Mouse (Mus musculus) T-helper 2 cell (primary cell): Measurements from ENCODE around the gene Hhat.

Source experiments
- in situ Hi-C: fragments of 300-600 bp; cut with MboI, MseI; formaldehyde crosslinking; loops from one replicate; pipeline ENCODE4 v1.15.1; 2025; ENCODE audit warnings: high pct_unique_total_duplicates

Hhat gene

DNA sequence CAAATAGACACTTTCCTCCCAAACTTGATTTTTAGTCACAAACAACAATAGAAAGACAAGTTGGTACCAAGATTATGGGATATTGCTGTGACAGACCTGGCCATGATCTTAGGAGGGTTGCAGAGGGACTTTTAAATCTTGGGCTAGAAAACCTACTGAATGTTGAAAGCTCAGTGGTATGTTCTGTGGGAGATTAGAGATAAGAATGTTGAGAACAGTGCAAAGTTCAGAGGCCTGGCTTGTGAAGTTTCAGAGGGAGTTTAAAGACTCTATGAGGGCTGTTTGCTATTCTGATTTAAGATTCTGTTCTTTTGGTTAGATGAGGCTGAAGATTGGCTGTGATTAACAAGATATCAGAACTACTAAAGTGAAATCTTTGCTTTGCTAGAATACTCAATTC is 206.3 kb downstream of the Hhat start:
- in situ Hi-C loops, result loop anchor here (10.0 kb wide), 1 partner anchor 400 kb away; no protein-coding TSS in a partner anchor

DNA sequence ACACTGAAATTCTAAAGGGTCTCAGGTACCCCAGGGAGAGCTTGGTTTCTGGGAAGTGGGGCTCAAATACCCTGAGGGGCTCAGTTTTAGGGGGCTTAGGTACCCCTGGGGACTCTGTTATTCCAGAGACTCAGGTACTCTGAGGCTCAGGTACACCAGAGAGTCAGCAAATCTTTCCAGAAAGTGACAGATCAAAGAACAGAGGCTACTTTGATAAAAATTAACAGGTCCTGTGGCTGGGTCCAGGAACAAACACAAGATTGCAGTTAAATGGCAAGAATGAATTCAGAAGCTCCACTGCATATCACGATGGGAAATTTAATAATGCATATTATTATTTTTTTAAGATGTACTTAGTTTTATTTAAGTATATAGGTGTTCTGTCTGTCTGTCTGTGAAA is 211.7 kb downstream of the Hhat start:
- in situ Hi-C loops, result no loop called here

DNA sequence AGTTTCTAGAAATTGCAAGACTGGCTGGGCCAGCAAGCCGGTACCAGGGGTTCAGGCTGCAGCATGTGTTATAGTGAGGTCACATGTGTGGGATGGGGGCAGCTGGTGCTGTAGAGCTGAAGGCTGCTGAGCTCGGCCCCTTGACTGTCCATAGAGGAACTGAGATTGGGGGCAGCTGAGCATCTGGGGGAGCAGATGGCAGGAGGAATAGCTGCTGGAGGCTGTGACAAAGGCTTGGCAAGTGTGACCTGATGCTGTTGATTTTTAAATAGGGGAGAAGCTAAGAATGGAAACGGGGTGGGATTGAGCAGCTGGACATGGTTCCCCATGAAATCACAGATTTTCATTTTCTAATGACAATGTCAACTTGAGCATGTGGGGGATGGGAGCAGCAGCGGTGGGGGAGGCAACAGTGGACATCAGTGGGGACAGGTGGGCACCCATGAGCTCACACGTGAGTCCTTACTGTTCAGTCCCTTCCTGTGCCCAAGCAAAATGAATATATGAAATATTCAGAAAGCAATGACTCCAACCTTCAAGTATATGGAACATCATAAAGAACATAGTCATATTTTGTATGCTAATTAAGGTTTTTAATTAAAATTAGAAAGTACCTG is 212.9 kb downstream of the Hhat start:
- in situ Hi-C loops, result no loop called here

DNA sequence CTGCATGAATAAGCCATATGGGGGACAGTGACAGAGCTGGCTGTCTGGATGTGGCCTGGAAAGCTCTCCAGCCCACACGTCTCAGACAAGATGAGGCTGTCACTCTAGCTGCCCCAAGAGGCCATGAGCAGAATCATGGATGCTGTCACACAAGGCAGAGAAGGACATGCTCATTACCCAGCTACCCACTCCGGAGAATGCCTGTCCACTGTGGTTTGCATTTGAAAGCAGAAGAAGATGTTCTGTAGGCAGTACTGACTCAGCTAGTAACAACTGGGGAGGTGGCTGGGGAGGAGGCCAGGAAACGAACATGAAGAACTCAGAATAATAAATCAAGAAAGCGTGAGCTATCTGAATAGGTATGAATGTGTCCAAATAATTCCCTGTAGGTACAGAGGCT is 215.5 kb downstream of the Hhat start:
- in situ Hi-C loops, result no loop called here

DNA sequence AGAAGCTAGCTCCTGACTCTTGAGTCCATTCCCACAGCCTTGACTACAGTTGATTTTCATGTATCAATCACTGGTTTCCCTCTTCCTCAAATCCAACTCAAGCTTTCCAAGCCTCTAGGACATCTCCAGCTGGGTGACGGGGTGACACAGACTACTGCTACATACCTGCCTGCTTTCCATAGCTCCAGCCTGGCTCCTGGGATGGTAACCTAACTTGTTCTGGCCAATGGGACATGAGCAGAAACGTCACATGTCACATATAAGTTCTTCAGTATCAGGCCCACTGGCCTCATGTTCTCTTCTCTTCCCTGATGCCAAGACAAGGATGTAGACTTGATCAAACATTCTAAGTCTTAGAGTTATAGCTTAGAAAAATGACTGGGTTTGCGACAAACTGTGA is 220.5 kb downstream of the Hhat start:
- in situ Hi-C loops, result no loop called here

DNA sequence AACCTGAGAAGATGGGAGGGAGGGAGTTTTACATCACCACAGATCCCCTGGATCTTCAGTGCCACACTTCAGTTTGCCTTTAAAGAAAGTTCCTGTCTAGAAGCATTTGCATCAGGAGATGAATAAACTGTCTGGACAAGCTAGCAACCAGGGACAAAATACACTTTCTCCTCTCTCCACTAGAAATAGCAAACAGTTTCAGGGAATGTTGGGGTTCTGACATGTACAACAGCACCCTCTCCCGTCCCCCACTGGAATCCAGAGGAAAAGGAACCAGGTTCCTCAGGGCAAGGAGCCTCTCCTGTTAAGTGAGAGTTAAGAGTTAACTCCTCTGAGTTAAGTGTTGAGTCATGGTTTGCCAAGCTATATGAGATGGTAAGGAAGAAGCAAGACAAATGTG is 224.2 kb downstream of the Hhat start:
- in situ Hi-C loops, result no loop called here

DNA sequence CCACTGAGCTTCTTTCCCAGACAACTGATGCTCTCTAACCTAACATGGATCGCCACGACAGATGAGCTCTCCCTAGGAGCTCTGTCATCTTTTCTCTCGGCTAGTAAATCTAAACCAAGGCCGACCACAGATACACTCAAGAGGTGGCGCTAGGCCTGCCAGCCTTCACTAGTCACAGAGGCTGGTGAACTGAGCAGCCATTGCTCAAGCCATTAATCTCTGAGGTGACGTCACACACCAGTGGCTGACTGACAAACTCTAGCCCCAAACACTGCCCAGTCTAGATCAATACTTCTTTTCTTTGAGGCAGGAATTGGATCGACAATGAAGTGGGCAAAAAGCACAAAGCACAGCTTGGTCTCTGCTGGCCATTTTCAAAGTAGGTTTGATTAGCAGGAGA is 226.1 kb downstream of the Hhat start:
- in situ Hi-C loops, result no loop called here

DNA sequence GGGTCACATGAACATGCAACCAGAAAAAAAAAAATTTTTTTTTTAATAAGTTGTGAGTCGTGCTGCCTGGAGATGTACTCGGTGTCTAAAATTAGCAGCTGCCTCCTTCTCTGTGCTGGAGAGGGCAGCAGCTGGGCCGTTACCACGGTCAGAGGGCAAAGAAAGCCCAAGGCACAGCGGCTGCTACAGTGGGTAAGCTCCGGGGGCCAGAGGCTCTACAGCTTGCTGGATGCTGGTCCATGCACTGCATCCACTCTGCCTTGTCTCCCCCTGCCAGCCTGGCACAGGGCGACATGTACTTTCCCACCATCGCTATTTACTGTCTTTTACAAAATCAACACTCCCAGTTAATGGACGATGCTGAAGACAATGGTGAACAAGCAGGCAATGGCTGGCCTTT is 226.9 kb downstream of the Hhat start:
- in situ Hi-C loops, result no loop called here

DNA sequence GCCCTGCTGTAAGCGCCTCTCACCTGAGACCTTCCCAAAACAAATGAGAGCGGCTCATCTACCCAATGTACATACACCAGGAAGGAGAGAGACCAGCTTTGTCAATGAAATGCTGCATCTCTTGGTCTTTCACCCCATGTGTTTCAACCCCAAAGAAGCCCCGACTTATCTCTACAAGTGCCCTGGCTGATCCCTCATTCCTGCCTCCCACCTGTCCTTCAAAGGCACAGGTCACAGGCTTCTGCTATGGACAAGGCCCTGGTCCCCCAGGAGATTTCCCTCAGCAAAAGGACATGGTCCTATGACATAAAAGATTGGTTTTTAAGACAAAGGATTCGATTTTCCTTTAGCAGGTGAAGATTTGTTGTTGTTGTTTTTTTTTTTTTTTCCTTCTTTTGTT is 227.3 kb downstream of the Hhat start:
- in situ Hi-C loops, result no loop called here

DNA sequence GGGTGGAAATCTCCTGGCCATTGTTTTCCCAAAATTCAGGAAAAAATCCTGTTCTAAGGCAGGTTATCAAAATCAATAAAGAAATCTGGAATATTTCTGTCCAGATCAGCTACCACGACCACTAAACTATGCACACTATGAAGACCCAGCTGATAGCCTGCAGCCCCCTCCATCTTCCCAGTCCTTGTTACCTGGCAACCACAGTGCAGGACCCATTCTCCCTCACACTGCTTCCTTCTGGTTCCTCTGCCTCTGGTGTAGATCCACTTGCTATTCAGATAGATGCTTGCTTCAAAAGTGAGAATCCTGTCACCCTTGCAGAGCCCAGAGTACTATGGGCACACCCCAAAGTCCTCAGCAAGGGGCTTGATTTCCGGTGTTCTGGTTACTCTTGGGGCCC is 228.9 kb downstream of the Hhat start:
- in situ Hi-C loops, result no loop called here

DNA sequence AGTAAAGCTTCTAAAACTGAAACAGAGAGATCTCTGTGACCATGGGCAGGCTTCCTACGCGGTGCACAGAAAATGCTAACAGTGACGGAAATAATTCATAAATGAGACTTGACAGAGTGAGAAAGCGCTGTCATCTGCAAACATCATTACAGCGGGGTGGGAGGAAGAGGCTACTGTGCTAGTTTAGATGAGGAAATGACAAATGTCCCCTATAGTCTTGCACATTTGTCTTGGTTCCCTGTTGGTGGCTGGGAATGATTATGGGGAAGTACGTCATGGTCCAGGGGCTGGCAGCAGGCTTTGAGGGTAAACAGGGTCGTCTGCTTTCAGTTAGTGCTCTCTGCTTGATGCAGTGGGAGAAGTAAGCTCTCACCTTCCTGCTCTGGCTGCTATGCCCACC is 233.9 kb downstream of the Hhat start:
- in situ Hi-C loops, result no loop called here

DNA sequence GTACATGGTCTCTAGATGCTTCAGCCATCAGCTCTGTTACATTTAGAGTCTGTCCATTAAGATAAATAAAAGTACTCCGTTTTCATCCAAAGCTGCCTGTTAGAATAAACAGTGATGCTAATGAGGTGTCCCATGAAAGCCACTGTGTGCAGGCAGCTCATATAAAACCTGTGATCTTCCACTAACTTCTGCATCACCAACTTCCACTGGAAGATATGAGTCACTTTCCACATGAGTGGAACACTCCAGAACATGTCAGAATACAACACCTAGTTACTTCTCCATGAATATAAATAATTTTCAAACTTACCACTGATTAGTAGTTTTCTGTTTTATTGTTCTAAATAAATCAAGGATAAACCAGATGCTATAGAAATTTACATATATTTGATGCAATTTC is 234.6 kb downstream of the Hhat start:
- in situ Hi-C loops, result no loop called here

DNA sequence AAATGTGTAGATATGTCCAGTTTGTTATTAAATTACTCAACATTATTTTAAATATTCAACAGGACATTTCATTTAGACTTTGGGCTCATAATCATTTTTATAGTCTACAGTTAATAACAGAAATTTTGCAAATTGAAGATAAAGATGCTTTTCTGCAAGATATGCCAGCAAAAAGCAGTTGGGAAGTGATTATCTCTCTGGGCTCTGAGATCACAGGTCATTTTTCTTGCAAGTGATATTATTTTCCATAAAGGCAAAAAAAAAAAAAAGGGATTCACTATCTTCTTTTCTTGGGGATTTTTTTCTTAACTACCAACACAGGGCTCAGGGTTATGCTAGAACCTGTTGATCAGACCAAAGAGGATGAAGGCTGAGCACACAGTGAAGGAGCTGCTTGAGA is 238.0 kb downstream of the Hhat start:
- in situ Hi-C loops, result no loop called here

DNA sequence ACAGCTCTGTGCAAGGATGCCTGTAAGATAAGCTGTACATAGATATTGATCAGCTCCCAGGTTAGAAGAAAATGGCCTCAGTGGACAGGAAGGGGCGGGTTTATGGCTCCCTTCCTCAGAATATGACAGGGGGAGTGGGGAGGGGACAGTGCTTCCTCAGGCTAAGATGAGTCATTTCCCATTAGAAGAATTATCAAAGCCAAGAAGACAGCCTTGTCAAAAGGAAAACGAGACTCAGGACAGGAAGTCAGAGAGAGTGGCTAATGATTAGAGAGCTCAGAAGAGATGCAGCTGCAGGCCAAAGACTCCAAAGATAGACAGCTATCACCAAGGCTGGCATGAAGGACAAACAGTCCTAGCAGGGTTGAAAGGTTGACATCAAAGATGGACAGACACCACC is 238.8 kb downstream of the Hhat start:
- in situ Hi-C loops, result no loop called here

DNA sequence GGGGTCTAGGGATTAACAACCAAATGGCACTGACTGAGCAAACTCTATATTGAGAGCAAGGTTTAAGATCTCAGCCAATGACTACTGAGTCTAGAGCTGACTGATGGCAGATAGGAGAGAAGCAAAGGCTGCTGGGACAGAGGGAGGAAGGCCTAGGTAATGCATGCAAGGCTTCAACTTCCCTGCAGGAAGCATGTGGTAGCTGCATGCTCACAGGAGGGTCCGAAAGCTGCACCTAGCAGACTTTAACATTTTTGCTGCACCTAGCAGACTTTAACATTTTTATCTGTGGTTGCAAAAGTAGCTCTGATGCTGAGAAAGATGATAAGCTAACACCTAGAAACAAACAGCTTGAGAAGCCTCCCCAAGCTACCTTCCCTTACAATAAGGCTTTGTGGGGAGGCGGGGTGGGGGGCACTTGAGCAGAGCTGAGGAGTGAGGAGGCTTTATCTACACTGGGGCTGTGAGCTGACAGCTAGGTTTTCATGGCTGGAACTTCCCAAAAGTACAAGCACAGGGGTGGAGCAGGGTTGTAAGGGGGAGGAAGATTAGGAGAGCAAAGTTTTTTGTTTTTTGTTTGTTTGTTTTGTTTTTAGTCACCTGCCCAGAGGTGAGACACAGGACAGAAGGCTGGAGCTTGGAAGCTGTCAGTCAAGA is 239.4 kb downstream of the Hhat start:
- in situ Hi-C loops, result no loop called here

DNA sequence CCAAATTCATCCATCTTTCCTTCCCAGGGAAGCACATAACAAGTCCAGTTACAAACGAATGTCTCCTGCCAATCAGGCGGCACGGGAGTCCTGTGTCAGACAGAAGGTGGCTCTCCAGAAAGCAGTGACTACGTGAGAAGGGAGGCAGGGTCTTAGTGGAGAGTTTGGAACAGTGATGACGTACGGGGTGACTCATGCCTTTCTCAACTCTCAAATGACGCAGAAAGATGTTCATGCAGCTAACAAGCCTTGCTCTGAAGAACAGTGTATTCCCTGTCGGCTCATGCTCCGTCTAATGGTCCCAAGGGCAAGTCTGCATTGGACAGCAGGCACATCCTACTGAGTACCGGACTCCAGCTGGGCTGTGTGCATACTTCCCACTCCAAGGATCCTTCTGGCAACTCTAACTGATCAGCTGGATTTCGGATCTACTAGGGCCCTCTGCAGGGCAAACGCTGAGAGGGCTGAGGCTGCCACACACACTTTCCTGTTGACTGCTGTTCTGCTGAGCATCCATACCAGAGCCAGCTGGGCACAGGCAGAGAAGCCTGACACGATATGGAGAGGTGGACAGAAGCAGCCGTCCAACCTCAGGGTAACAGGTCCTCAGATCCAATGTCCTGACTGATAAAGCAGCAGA is 245.2 kb downstream of the Hhat start:
- in situ Hi-C loops, result loop anchor here (10.0 kb wide), 1 partner anchor 349 kb away; no protein-coding TSS in a partner anchor

DNA sequence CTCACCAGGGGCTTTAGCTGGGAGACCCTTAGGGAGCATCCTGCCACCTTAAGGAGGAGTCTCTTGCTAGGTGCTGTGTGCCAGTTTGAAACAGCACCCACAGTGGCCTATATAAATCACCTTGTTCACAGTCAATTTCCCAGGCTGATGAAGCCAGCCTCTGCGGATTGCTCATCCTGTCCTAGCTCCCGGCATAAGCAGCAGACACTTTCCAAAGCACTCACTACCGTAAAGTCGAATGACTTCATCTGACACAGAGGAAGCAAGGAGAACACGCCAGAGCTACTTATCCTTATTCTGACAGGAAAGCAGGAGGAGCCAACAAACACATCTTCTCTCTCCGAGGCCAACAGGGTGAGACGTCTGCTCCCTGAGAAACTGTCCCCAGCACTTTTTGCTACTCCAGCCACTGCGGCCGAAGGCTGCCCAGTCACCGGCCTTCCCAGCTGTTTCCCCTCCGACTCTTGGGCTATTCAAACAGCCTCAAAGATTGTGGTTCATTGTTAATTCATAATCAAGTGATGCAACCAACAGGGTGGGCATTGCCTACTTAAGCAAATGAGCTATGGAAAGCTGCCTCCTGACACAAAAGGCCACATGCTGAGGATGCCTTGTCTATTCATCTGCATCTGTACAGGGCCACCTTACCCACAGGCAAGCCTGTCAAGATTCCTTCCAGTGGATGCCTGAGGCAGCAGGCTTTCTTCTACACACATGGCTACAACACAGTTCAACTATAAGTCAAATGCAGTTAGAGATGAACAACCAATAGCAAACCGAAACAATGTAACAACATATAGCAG is 248.4 kb downstream of the Hhat start:
- in situ Hi-C loops, result loop anchor here (10.0 kb wide), 1 partner anchor 352 kb away; no protein-coding TSS in a partner anchor

DNA sequence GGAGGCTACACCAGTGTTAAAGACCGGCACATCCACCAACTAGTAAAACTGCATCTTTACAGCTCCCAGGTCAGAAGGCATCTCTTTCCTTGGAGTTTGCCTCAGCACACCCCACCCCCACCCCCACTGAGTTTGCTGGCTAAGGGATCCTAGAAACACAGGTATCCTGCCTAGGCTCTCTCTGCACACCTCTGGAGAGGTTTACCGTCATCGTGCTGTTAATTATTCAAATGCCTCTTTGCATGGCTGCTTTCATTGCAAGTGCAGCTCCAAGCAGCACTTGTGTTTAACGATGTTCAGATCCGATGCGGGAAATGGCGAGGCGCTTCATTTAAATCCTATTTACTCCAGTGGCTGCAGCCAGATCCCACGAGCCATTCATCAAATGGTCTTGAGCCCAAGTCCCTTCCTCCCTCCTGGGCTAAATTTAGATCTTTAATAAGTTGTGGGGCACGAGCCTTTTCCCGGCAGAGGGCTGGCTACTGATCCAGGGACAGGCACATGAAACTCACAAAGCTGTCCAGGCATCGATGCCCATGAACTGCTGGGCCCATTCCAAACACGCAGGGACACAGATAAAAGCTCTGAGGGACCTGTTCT is 250.1 kb downstream of the Hhat start:
- in situ Hi-C loops, result loop anchor here (10.0 kb wide), 1 partner anchor 354 kb away; no protein-coding TSS in a partner anchor

DNA sequence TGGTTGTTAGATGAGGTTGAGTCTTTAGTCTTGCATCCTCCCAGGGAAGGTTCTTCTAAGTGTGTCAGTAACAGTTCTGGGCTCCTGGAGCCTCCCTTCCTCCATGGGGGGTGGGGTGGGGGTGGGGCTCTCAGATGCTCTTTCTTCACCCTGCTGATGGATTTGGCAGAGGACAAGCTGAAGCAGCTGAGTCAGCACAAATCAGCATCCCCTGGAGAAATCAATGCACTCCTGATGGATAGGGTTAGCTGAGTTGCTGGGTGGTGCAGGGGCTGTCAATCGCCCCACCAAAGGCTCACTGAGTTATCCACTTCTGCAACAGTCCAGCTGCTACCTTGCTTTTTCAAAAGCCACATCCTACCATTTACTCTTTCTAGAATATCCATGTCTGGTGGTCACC is 251.3 kb downstream of the Hhat start:
- in situ Hi-C loops, result loop anchor here (10.0 kb wide), 1 partner anchor 355 kb away; no protein-coding TSS in a partner anchor

DNA sequence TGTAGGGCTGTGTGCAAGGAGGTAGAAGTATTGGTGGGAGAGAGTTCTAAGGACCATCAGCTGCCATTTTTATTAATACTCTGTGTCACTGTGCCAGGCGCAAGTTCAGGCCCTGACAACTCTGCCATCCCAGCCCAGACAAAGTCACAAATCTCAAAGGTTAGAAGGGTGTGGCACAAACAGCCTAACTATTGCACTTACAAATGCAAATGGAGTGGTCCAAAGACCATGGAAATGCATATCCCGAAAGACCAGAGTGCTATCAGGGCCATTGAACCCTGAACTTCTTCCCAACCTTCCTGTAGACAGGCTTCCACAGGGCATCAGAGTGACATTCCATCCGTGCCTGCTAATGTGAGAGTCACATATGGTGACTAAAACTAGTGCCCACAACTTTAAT is 255.7 kb downstream of the Hhat start:
- in situ Hi-C loops, result no loop called here

DNA sequence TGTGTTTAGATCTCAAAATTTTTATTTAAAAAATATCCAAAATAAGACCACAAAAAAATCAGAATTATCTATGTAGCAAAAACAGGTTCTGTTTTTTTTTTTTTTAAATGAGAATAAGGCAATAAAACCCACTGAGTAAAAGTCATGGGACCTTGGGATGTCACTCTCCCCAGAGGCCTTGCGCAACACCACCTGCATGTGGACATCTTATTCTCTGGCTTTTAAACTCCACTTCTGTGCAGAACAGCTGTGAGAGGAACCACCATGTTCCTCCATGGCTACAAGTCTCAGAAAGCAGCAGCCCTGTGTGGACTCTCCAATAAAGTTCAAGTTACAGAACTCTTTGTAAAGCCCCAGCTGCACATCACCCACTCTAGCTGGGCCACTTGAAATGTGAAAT is 258.2 kb downstream of the Hhat start:
- in situ Hi-C loops, result no loop called here

DNA sequence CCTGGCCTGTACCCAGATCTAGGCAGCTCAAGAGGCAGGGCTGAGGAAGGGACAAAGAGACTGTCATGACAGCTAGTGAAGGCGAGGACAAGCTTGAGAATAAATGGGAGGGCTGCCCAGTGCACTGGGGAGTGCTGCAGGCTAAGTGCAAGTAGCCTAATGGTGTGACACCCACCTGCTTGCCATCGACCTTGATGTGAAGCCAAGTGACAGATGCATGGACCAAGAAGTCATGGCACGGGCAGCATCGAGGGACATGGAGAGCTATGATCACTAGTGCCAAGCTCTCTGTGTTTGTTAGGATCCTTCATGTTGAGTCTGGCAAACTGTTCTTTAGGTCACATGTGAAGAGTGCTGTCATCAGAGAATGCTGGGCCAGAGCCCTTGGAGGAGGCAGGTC is 267.4 kb downstream of the Hhat start:
- in situ Hi-C loops, result no loop called here
